In genomic region chr11:103772505-103773386, GRCm38 (mm10) we compare ENCODE assay signal across 9 mouse cellular contexts. TPM values are rescaled to one million over a fixed set of nuclear protein-coding genes. Genes with fewer than 3 reads are reported as not detected.
DNase-seq lines count a peak whose midpoint lies in the region; ATAC-seq and TF ChIP-seq lines count a peak whose summit lies in the region.
"Had no signal": no experiment of that assay in that cellular context is flagged by ENCODE, and none has a peak within 500 bp of the region (broad histone marks: within the 10 kb centered on the region; RNA-seq: fewer than 3 reads in every experiment).

No protein-coding gene starts in this region.

- no peak for DNase-seq in ES-E14 (ENCODE audit: low read depth, low spot score)
- peak; percentile 54 for DNase-seq in hindbrain, embryonic 10.5 days (ENCODE audit: low spot score)
- peak; percentile 96 for DNase-seq in midbrain, embryonic 11.5 days (ENCODE audit: low spot score, missing footprints)
- no peak for DNase-seq in frontal cortex, adult 2 months (ENCODE audit: extremely low spot score in 1 of 2, low spot score in 1 of 2)
- DNase-seq in urinary bladder, adult 18-20 months (ENCODE audit: low spot score in 2 of 2) = no peak
- no peak for DNase-seq in left cerebral cortex, adult 18-20 months (ENCODE audit: low spot score in 2 of 2)
- DNase-seq: gastrocnemius, postnatal 25 days; lung, postnatal 4 days had no signal

- no peak for TF ChIP-seq CTCF in E14TG2a.4 (conservative IDR thresholded peaks at IDR 0.05; ENCODE audit: low read length)

- WGBS in hindbrain, embryonic 10.5 days = under 1% methylated on average over 23 of the region's 23 CpGs
- 2% methylated on average over 23 of the region's 23 CpGs for WGBS in midbrain, embryonic 11.5 days

- ATAC-seq in midbrain, embryonic 11.5 days (ENCODE audit: low FRiP score) = no peak

- H3K9me3 ChIP-seq in E14TG2a.4 (ENCODE audit: low read length) (no peaks in the 10 kb centered on the region), ES-E14 (ENCODE audit: control insufficient read depth, insufficient read depth, low read depth, low read length) (no peaks in the 10 kb centered on the region)
- H3K9me3 ChIP-seq in hindbrain, embryonic 10.5 days = no peaks in the 10 kb centered on the region
- H3K9me3 ChIP-seq in midbrain, embryonic 11.5 days (ENCODE audit: control insufficient read depth, low read length) = no peaks in the 10 kb centered on the region

- H3K4me3 ChIP-seq in E14TG2a.4 (replicated peaks; ENCODE audit: low read length) (peak overlapping the region; percentile 74), ES-E14 (ENCODE audit: insufficient read depth in 1 of 2, low read depth in 1 of 2, low read length in 2 of 2, poor library complexity in 1 of 2, severe bottlenecking in 1 of 2) (peak overlapping the region; percentile 57 to 60)
- peak overlapping the region; percentile 62 for H3K4me3 ChIP-seq in hindbrain, embryonic 10.5 days
- H3K4me3 ChIP-seq in midbrain, embryonic 11.5 days (ENCODE audit: low read depth, low read length) = peak overlapping the region; percentile 54

- no peak overlapping the region for H3K27ac ChIP-seq in ES-E14 (ENCODE audit: insufficient read depth, low read depth, low read length, poor library complexity, severe bottlenecking)
- peak overlapping the region; percentile 84 for H3K27ac ChIP-seq in hindbrain, embryonic 10.5 days
- no peak overlapping the region; the same call in 1 of the 2 replicates for H3K27ac ChIP-seq in midbrain, embryonic 11.5 days (ENCODE audit: low read depth, low read length)

- peaks cover 100% of the 10 kb centered on the region for H3K27me3 ChIP-seq in E14TG2a.4 (ENCODE audit: insufficient read depth, low read length)
- peaks cover 100% of the 10 kb centered on the region for H3K27me3 ChIP-seq in hindbrain, embryonic 10.5 days (ENCODE audit: insufficient read depth, poor library complexity, severe bottlenecking)
- peaks cover 62% of the 10 kb centered on the region for H3K27me3 ChIP-seq in midbrain, embryonic 11.5 days (ENCODE audit: control insufficient read depth, insufficient read depth, low read length)

- H3K4me2 ChIP-seq in midbrain, embryonic 11.5 days = peak overlapping the region; percentile 66

- H3K4me1 ChIP-seq in E14TG2a.4 (replicated peaks; ENCODE audit: low read depth, low read length) (peaks cover 50% of the 10 kb centered on the region), ES-E14 (ENCODE audit: control insufficient read depth in 2 of 2, insufficient read depth in 2 of 2, low read length in 2 of 2, poor library complexity in 1 of 2) (peaks cover 0 to 17% of the 10 kb centered on the region in 2 experiments; a peak in 2 of 4 replicates)
- H3K4me1 ChIP-seq in hindbrain, embryonic 10.5 days (replicated peaks) = peaks cover 83% of the 10 kb centered on the region
- peaks cover 37% of the 10 kb centered on the region for H3K4me1 ChIP-seq in midbrain, embryonic 11.5 days (ENCODE audit: control insufficient read depth, insufficient read depth, low read length)

- in situ Hi-C loops in ES-E14 (cut with MboI; ENCODE audit: low sequenced_read_pairs in 2 of 2, unreplicated experiment in 2 of 2) = no loop called here

- no peak overlapping the region for H3K9ac ChIP-seq in ES-E14 (ENCODE audit: insufficient read depth, low read depth, low read length, poor library complexity, severe bottlenecking)
- H3K9ac ChIP-seq in midbrain, embryonic 11.5 days (ENCODE audit: low read length) = peak overlapping the region; percentile 70

- H3K36me3 ChIP-seq in E14TG2a.4 (ENCODE audit: insufficient read depth, low read length) = no peaks in the 10 kb centered on the region
- H3K36me3 ChIP-seq in ES-E14 (ENCODE audit: control insufficient read depth, insufficient read depth, low read length, poor library complexity, severe bottlenecking) = no peaks in the 10 kb centered on the region
- H3K36me3 ChIP-seq in hindbrain, embryonic 10.5 days = no peaks in the 10 kb centered on the region
- H3K36me3 ChIP-seq in midbrain, embryonic 11.5 days (ENCODE audit: control insufficient read depth, insufficient read depth, low read length) = no peaks in the 10 kb centered on the region

TF ChIP-seq in ES-E14, 5 proteins besides CTCF, POLR2A, EP300 and RAD21:
- TF ChIP-seq CHD2 (IDR thresholded peaks at IDR 0.05; ENCODE audit: low read depth, low read length) (no peak), HCFC1 (IDR thresholded peaks at IDR 0.05; ENCODE audit: borderline replicate concordance, insufficient read depth, low read length) (no peak), ZNF384 (IDR thresholded peaks at IDR 0.05; ENCODE audit: low read depth, low read length) (no peak), MAFK (IDR thresholded peaks at IDR 0.05; ENCODE audit: insufficient read depth, low read depth, low read length) (no peak), ZC3H11A (IDR thresholded peaks at IDR 0.05; ENCODE audit: borderline replicate concordance, low read depth, low read length) (no peak)

RNA-seq across cellular contexts. Expression of gene Wnt3, which starts 1.2 kb away (rescaled TPM):
- total RNA-seq in ES-E14 (2012; rRNA removed) = 6.0 and 7.5 TPM in 2 replicates
- polyA plus RNA-seq in hindbrain, embryonic 10.5 days (2016; fragmentation: Nextera tagmentation; extraction: Ambion mirVana) = 11.2 and 12.3 TPM in 2 replicates
- 13.8 and 14.2 TPM in 2 replicates for polyA plus RNA-seq in midbrain, embryonic 11.5 days (2014; fragmentation: Nextera tagmentation; extraction: Ambion mirVana)
- 1.8 and 2.0 TPM in 2 replicates for polyA plus RNA-seq in frontal cortex, adult 2 months (2012; rRNA removed)
- under 1 TPM; 0.86 to 0.98 TPM for total RNA-seq in left cerebral cortex, adult 18-20 months (2021)
- total RNA-seq: gastrocnemius, postnatal 25 days had no signal

RNA-seq across cellular contexts. Expression of gene Wnt9b, which starts 23.1 kb away (rescaled TPM):
- 0.09 and 0.11 TPM in 2 replicates for total RNA-seq in ES-E14 (2012; rRNA removed)
- 0.60 and 1.0 TPM in 2 replicates for polyA plus RNA-seq in hindbrain, embryonic 10.5 days (2016; fragmentation: Nextera tagmentation; extraction: Ambion mirVana)
- polyA plus RNA-seq in midbrain, embryonic 11.5 days (2014; fragmentation: Nextera tagmentation; extraction: Ambion mirVana) = 0.25 and 0.36 TPM in 2 replicates
- polyA plus RNA-seq in frontal cortex, adult 2 months (2012; rRNA removed) = 0.21 and 0.24 TPM in 2 replicates
- under 1 TPM; 0.23 to 0.46 TPM for total RNA-seq in left cerebral cortex, adult 18-20 months (2021)

Comparison
In these comparisons a context has a peak if more than half of its experiments do, and no peak if none do; other contexts are left out.
1. DNase-seq: peak in hindbrain, embryonic 10.5 days (single experiment) and midbrain, embryonic 11.5 days (single experiment); none in ES-E14 (single experiment), frontal cortex, adult 2 months (0 of 2), urinary bladder, adult 18-20 months (0 of 2) and left cerebral cortex, adult 18-20 months (0 of 2).
2. Peak in every context shown above with its lines, with median percentiles within 50 percentile points of each other: H3K4me3 ChIP-seq.